Mouse (Mus musculus) thymus, adult 2 months (tissue): ENCODE results near the gene Prex1.

Experiments used
- CTCF ChIP-seq: fragments of 200-500 bp; IDR thresholded peaks from 2 replicates; pipeline ENCODE4 v1.5.1; 2012; ENCODE audit warnings: mild to moderate bottlenecking, control low read depth, low read length, moderate library complexity, borderline replicate concordance; ENCODE audit not compliant: control insufficient read depth, poor library complexity, insufficient read depth; ENCODE audit errors: extremely low read depth
- POLR2A ChIP-seq: fragments of 200-500 bp; IDR thresholded peaks from 2 replicates; pipeline ENCODE4 v1.6.1; 2012; ENCODE audit warnings: mild to moderate bottlenecking, low read length, control low read depth, moderate library complexity; ENCODE audit not compliant: control insufficient read depth, poor library complexity, insufficient read depth; ENCODE audit errors: extremely low read depth

DNA sequence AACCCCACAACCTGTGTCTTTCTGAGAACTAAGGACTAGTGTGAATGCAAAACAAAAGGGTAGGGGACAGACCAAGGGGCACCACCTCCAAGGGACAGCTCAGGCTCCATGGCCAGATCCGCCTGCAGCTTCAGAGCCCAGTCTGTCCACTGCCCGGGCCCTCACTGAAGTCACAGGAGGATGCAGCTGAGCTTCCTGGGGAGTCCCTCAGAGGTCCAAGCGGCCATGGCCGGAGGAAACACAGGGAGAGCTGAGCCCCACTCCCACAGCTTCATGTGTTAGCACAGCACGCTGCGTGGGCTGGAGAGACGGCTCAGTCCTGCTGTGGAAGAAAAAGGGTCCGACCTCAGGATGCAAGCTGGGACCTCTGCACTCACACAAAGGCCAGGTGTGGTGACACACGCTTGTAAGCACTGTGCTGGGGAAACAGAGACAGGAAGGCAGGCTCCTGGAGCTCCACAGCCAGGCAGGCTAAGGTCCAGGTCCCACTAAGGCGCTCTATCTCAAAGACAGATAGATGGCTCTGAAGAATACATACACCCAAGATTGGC is 81.9 kb downstream of the Prex1 start:
- TF ChIP-seq CTCF (no peak), POLR2A (peak; percentile 26; the same call in 1 of the 2 replicates)
